Mouse (Mus musculus) lung, adult 2 months (tissue): Measurements from ENCODE around the gene Hoxc8. TPM values are rescaled to one million over a fixed set of nuclear protein-coding genes. Genes with fewer than 3 reads are reported as not detected.

Experiments
- DNase-seq: peaks from one replicate; pipeline ENCODE4 v3.0.0; 2022
- H3K4me1 ChIP-seq: fragments of 200-500 bp; 2 replicates; pipeline ENCODE4 v1.6.1; 2011; ENCODE audit warnings: low read length; ENCODE audit not compliant: control insufficient read depth, insufficient read depth
- H3K4me3 ChIP-seq: fragments of 200-500 bp; replicated peaks from 2 replicates; pipeline ENCODE3; 2011; ENCODE audit warnings: low read depth, mild to moderate bottlenecking, control low read depth, low read length; ENCODE audit errors: extremely low read depth
- CTCF ChIP-seq: fragments of 200-500 bp; IDR thresholded peaks from 2 replicates; pipeline ENCODE4 v1.5.1; 2011; ENCODE audit warnings: mild to moderate bottlenecking, low read length, control low read depth; ENCODE audit not compliant: insufficient read depth
- POLR2A ChIP-seq: fragments of 200-500 bp; IDR thresholded peaks from 2 replicates; pipeline ENCODE4 v1.6.1; 2011; ENCODE audit warnings: low read depth, mild to moderate bottlenecking, control low read depth, low read length, borderline replicate concordance; ENCODE audit errors: extremely low read depth
- WGBS: fragments of 180-500 bp; shearing (Covaris S2); methylation state at CpG from one replicate; pipeline ENCODE4 v1.1.7; 2018; 5-methylcytosine and 5-hydroxymethylcytosine counted together
- polyA plus RNA-seq: library from polyadenylated mRNA; depleted of rRNA; stranded (reverse); fragments of >200 nt; gene quantifications from 2 replicates; pipeline ENCODE4 v1.2.3, GENCODE M21; 2012

Gene Hoxc8
- polyA plus RNA-seq, 1 experiment, result not detected

- H3K4me1 ChIP-seq, result no peaks in the 10 kb centered on the region
- no peak for DNase-seq
- H3K4me3 ChIP-seq, result no peak overlapping the region
- TF ChIP-seq CTCF, result no peak
- TF ChIP-seq POLR2A, result no peak
- 0% methylated on average over 2 of the region's 3 CpGs for WGBS
Observed at GRCm38 (mm10) chr15:103032167-103032566, 41.8 kb downstream of the Hoxc8 start.

GRCm38 (mm10) chr15:103032646-103033575 lies 42.5 kb downstream of the Hoxc8 start:
- 6% methylated on average over 26 of the region's 26 CpGs for WGBS
- DNase-seq, result no peak
- Histone ChIP-seq H3K4me3 (no peak overlapping the region), H3K4me1 (no peaks in the 10 kb centered on the region)
- TF ChIP-seq POLR2A, result no peak
- no peak for TF ChIP-seq CTCF

GRCm38 (mm10) chr15:103034043-103034806 lies 43.8 kb downstream of the Hoxc8 start:
- Histone ChIP-seq H3K4me3 (no peak overlapping the region), H3K4me1 (no peaks in the 10 kb centered on the region)
- 3% methylated on average over 24 of the region's 24 CpGs for WGBS
- no peak for DNase-seq
- TF ChIP-seq POLR2A (no peak), CTCF (no peak)

- Histone ChIP-seq H3K4me3 (no peak overlapping the region), H3K4me1 (no peaks in the 10 kb centered on the region)
- DNase-seq, result no peak
- WGBS, result 3% methylated on average over 34 of the region's 34 CpGs
- TF ChIP-seq CTCF, result no peak
- TF ChIP-seq POLR2A, result no peak
Observed at GRCm38 (mm10) chr15:103034807-103035547, 44.6 kb downstream of the Hoxc8 start.

DNA sequence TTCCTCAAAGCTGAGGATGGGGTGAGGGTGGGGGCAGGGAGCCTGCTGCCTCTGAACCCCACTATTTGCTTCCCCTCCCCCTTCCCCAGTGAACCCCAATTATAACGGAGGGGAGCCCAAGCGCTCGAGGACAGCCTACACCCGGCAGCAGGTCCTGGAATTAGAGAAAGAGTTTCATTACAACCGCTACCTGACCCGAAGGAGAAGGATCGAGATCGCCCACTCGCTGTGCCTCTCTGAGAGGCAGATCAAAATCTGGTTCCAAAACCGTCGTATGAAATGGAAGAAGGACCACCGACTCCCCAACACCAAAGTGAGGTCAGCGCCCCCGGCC lies 45.1 kb downstream of the Hoxc8 start:
- DNase-seq, result no peak
- TF ChIP-seq POLR2A (no peak), CTCF (no peak)
- WGBS, result 1% methylated on average over 14 of the region's 14 CpGs
- no peaks in the 10 kb centered on the region for H3K4me1 ChIP-seq
- H3K4me3 ChIP-seq, result no peak overlapping the region

DNA sequence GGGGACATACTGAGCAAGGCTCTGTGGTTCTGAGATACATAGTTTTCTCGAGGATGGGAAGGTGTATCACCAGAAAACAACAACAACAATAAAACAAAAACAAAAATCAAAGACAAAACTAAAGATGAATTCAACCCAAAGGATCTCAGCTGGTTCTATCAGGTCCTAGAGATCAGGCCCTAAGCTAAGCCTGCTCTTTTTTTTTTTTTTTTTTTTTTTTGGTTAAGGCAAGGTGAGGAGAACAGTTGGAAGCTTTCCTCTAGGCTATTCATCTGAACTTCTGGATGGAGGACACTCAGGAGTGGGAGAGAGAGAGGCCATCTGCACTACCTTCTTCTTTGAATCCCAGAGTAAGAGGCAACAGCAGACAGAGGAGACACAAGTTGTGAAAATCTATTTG lies 47.2 kb downstream of the Hoxc8 start:
- no peak for DNase-seq
- Histone ChIP-seq H3K4me3 (no peak overlapping the region), H3K4me1 (no peaks in the 10 kb centered on the region)
- TF ChIP-seq CTCF, result no peak
- no peak for TF ChIP-seq POLR2A
- 27% methylated on average over 1 of the region's 1 CpGs for WGBS

GRCm38 (mm10) chr15:103038701-103039480 lies 48.5 kb downstream of the Hoxc8 start:
- Histone ChIP-seq H3K4me3 (no peak overlapping the region), H3K4me1 (no peaks in the 10 kb centered on the region)
- WGBS, result 42% methylated on average over 10 of the region's 10 CpGs
- no peak for TF ChIP-seq POLR2A
- TF ChIP-seq CTCF, result no peak
- no peak for DNase-seq

- WGBS, result 25% methylated on average over 3 of the region's 3 CpGs
- TF ChIP-seq CTCF (no peak), POLR2A (no peak)
- no peaks in the 10 kb centered on the region for H3K4me1 ChIP-seq
- DNase-seq, result no peak
- no peak overlapping the region for H3K4me3 ChIP-seq
Observed at GRCm38 (mm10) chr15:103039609-103040008, 49.2 kb downstream of the Hoxc8 start.
